Mouse (Mus musculus) ES-Bruce4 (cell line): Measurements from ENCODE around the gene 1700008O03Rik. TPM values are rescaled to one million over a fixed set of nuclear protein-coding genes. Genes with fewer than 3 reads are reported as not detected.

Source experiments
- H3K27ac ChIP-seq: 2 replicates; pipeline ENCODE4 v1.5.1; 2012; ENCODE audit warnings: low read length, inconsistent platforms; ENCODE audit not compliant: insufficient read depth
- H3K27me3 ChIP-seq: 2 replicates; pipeline ENCODE4 v1.6.1; 2012; ENCODE audit warnings: mild to moderate bottlenecking, low read length, inconsistent platforms; ENCODE audit not compliant: control insufficient read depth, poor library complexity, insufficient read depth, severe bottlenecking
- H3K36me3 ChIP-seq: 2 replicates; pipeline ENCODE4 v1.6.1; 2012; ENCODE audit warnings: inconsistent platforms, mild to moderate bottlenecking, low read length, moderate library complexity; ENCODE audit not compliant: control insufficient read depth, poor library complexity, insufficient read depth, severe bottlenecking
- H3K4me1 ChIP-seq: one replicate; pipeline ENCODE4 v1.8.1; 2011; ENCODE audit warnings: low read length; ENCODE audit not compliant: control insufficient read depth, insufficient read depth
- H3K4me3 ChIP-seq: 2 replicates; pipeline ENCODE4 v1.5.1; 2011; ENCODE audit warnings: low read depth, mild to moderate bottlenecking, low read length
- H3K9ac ChIP-seq: 2 replicates; pipeline ENCODE4 v1.6.1; 2012; ENCODE audit warnings: low read depth, mild to moderate bottlenecking, inconsistent platforms; ENCODE audit not compliant: poor library complexity, severe bottlenecking
- H3K9me3 ChIP-seq: replicated peaks from 2 replicates; pipeline ENCODE4 v1.6.1; 2012; ENCODE audit warnings: mild to moderate bottlenecking, low read length, inconsistent platforms; ENCODE audit not compliant: control insufficient read depth, poor library complexity, insufficient read depth, severe bottlenecking
- CTCF ChIP-seq: IDR thresholded peaks from one replicate; pipeline ENCODE4 v1.8.1; 2011; ENCODE audit warnings: low read depth, low read length
- EP300 ChIP-seq: IDR thresholded peaks from 2 replicates; pipeline ENCODE4 v1.6.1; 2011; ENCODE audit warnings: low read depth, low read length; ENCODE audit not compliant: insufficient read depth
- POLR2A ChIP-seq: IDR thresholded peaks from one replicate; pipeline ENCODE4 v1.8.1; 2011; ENCODE audit warnings: low read length; ENCODE audit not compliant: insufficient read depth
- polyA plus RNA-seq: library from polyadenylated mRNA; stranded (reverse); fragments of >200 nt; gene quantifications from 2 replicates; pipeline ENCODE4 v1.2.4, GENCODE M21; 2011; ENCODE audit warnings: low read depth; ENCODE audit not compliant: missing spikeins, insufficient read depth, insufficient read length

The 1700008O03Rik gene
- polyA plus RNA-seq, 1 experiment = 8.3 TPM

GRCm38 (mm10) chr7:44384716-44385059 is 932 bp downstream of the 1700008O03Rik start:
- H3K36me3 ChIP-seq = no peaks in the 10 kb centered on the region
- TF ChIP-seq POLR2A (no peak), EP300 (no peak), CTCF (no peak)
- no peak overlapping the region for H3K27ac ChIP-seq
- no peaks in the 10 kb centered on the region for H3K4me1 ChIP-seq
- no peaks in the 10 kb centered on the region for H3K27me3 ChIP-seq
- no peaks in the 10 kb centered on the region for H3K9me3 ChIP-seq
- H3K9ac ChIP-seq = peak overlapping the region; percentile 39; the same call in 1 of the 2 replicates
- peak overlapping the region; percentile 78 for H3K4me3 ChIP-seq

- H3K27ac ChIP-seq = no peak within 1 kb of the TSS; the same call in 1 of the 2 replicates
Measured at GRCm38 (mm10) chr7:44383980-44384715, 1.5 kb downstream of the 1700008O03Rik start, which contains the start of gene Syt3. Syt3 (plus strand) TSS chr7:44384102.

DNA sequence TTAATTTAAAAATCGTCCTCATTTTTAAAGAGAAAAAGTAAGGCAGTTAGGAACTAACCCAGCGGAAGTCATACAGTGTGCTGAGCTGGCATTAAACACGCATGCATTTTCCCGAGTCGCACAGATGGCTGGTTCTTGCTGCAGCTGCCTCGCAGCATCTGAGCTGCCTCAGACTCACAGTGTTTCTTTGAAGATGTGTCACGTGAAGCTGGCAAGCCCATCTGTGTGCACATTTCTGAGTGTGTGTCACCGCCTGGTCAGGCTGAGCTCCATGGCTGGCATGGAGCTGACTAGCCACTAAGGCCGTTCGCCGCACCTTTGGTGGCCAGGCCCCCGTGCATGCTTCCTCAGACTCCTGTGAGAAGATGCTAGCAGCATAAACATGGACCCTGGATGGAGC is 3.1 kb downstream of the 1700008O03Rik start:
- H3K27ac ChIP-seq = no peak overlapping the region
- peaks cover 2% of the 10 kb centered on the region for H3K4me1 ChIP-seq
- no peaks in the 10 kb centered on the region for H3K36me3 ChIP-seq
- H3K9me3 ChIP-seq = no peaks in the 10 kb centered on the region
- TF ChIP-seq POLR2A (no peak), CTCF (no peak), EP300 (no peak)
- no peak overlapping the region for H3K9ac ChIP-seq
- H3K27me3 ChIP-seq = no peaks in the 10 kb centered on the region
- H3K4me3 ChIP-seq = no peak overlapping the region

More at GRCm38 (mm10) chr7:44383980-44384715, 1.5 kb downstream of the 1700008O03Rik start, which contains the start of gene Syt3:
- H3K4me1 ChIP-seq = no peaks in the 10 kb centered on the region
- no peaks in the 10 kb centered on the region for H3K9me3 ChIP-seq
- peak within 1 kb of the TSS; percentile 39 for H3K9ac ChIP-seq
- H3K36me3 ChIP-seq = no peaks in the 10 kb centered on the region
- TF ChIP-seq CTCF (no peak), POLR2A (no peak), EP300 (no peak)
- H3K27me3 ChIP-seq = no peaks in the 10 kb centered on the region
- H3K4me3 ChIP-seq = peak within 1 kb of the TSS; percentile 78

DNA sequence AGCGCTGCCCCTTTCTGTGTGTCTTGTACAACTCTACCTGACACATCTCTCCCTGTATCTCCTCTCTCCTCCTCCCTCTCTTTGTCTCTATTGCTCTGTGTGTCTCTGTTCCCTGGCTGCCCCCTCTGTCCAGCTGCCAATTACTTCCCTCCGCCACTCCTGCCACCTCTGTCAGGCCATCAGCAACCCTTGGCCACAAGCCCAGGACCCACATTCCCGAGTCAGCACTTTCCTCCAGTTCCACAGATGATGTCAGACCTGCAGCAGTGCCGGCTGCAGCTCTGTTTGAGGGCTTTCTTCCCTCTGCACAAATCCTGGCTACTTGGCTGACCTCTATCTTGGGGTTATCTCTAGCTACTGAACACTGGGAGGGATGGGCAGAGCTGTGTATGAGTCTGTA is 7.3 kb downstream of the 1700008O03Rik start:
- Histone ChIP-seq H3K36me3 (no peaks in the 10 kb centered on the region), H3K9ac (no peak overlapping the region), H3K9me3 (no peaks in the 10 kb centered on the region), H3K4me3 (no peak overlapping the region), H3K27me3 (no peaks in the 10 kb centered on the region), H3K4me1 (peaks cover 5% of the 10 kb centered on the region), H3K27ac (no peak overlapping the region)
- no peak for TF ChIP-seq CTCF
- TF ChIP-seq EP300 = no peak
- TF ChIP-seq POLR2A = no peak

DNA sequence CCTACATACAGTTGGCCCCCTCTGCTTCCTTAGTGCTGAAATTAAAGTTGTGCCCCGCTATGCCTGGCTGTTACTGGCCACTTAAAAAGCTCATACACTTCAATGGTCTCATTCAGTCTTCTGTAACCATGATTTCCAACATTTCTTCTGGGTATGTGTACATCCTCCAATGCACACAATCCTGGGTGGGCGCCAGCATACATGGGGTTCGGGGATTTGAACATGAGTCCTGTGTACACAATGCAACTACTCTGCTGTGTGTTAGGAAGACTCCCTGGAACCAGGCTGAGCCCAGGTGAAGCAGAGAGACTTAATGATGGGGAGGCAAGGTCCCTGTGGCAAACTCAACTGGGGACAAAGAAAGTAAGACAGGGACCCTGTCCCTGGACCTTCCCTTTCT is 9.8 kb downstream of the 1700008O03Rik start:
- H3K27ac ChIP-seq = peak overlapping the region; percentile 99
- peaks cover 5% of the 10 kb centered on the region for H3K4me1 ChIP-seq
- no peaks in the 10 kb centered on the region for H3K36me3 ChIP-seq
- TF ChIP-seq POLR2A = no peak
- no peak for TF ChIP-seq EP300
- TF ChIP-seq CTCF = no peak
- H3K9me3 ChIP-seq = no peaks in the 10 kb centered on the region
- H3K27me3 ChIP-seq = no peaks in the 10 kb centered on the region
- 0 out of 2 replicates have a peak overlapping the region, but pooled peaks have one; percentile 23 for H3K9ac ChIP-seq
- peak overlapping the region; percentile 3; the same call in 1 of the 2 replicates for H3K4me3 ChIP-seq

DNA sequence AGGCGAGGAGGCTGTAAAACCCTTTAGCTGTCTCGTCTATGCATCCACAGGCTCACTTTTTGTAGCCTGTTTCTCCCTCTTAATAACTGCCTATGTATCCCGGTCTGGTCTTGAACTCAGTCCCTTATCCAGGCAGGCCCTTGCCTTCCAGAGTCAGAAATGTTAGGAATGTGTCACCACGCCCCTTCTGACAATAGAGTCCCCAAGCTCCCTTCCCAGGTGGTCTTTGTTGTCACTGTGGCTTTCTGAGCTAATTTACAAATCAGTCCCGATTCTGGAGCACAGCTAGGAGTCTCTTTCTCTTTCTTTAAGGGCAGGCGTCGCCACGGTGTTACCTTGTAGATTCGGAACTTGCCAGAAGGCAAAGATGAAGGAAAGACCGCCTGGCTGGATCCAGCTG is 10.4 kb downstream of the 1700008O03Rik start:
- H3K9ac ChIP-seq = no peak overlapping the region
- H3K27me3 ChIP-seq = no peaks in the 10 kb centered on the region
- TF ChIP-seq EP300 (peak; percentile 92), CTCF (no peak), POLR2A (no peak)
- peak overlapping the region; percentile 99 for H3K27ac ChIP-seq
- H3K4me3 ChIP-seq = peak overlapping the region; percentile 94
- peaks cover 5% of the 10 kb centered on the region for H3K4me1 ChIP-seq
- no peaks in the 10 kb centered on the region for H3K36me3 ChIP-seq
- H3K9me3 ChIP-seq = no peaks in the 10 kb centered on the region
